Mouse (Mus musculus) G1E (cell line): Measurements from ENCODE around the gene Sag. TPM values are rescaled to one million over a fixed set of nuclear protein-coding genes. Genes with fewer than 3 reads are reported as not detected.

Source experiments
- ATAC-seq: 2 replicates; pipeline ENCODE4 v1.8.0; 2016; ENCODE audit warnings: mild to moderate bottlenecking; ENCODE audit not compliant: insufficient number of reproducible peaks, poor library complexity, low FRiP score, severe bottlenecking; ENCODE audit errors: extremely low read depth
- DNase-seq: peaks from one replicate; pipeline ENCODE4 v3.0.0; 2012; ENCODE audit warnings: low spot score
- H3K27me3 ChIP-seq: 2 replicates; pipeline ENCODE4 v1.6.1; 2012; ENCODE audit warnings: mild to moderate bottlenecking, low read length, inconsistent platforms; ENCODE audit not compliant: insufficient read depth
- H3K36me3 ChIP-seq: replicated peaks from 2 replicates; pipeline ENCODE3; 2012; ENCODE audit warnings: mild to moderate bottlenecking, inconsistent platforms
- H3K4me1 ChIP-seq: 2 replicates; pipeline ENCODE4 v1.6.1; 2012; ENCODE audit warnings: low read depth, low read length, inconsistent platforms, mixed read lengths; ENCODE audit not compliant: insufficient read depth
- H3K4me3 ChIP-seq: 2 replicates; pipeline ENCODE4 v1.5.1; 2012; ENCODE audit warnings: low read depth, mild to moderate bottlenecking, inconsistent platforms, low read length, moderate library complexity, mixed read lengths
- H3K9me3 ChIP-seq: replicated peaks from 2 replicates; pipeline ENCODE4 v1.6.1; 2012; ENCODE audit warnings: inconsistent platforms
- CTCF ChIP-seq: IDR thresholded peaks from 2 replicates; pipeline ENCODE4 v1.5.1; 2012; ENCODE audit warnings: low read depth, low read length, inconsistent platforms, mixed read lengths
- GATA1 ChIP-seq: IDR thresholded peaks from 2 replicates; pipeline ENCODE4 v1.6.1; 2012; ENCODE audit warnings: borderline replicate concordance, low read length, inconsistent platforms, mixed read lengths
- GATA2 ChIP-seq: IDR thresholded peaks from 2 replicates; pipeline ENCODE4 v1.6.1; 2012; ENCODE audit warnings: low read depth, low read length, inconsistent platforms, borderline replicate concordance
- POLR2AphosphoS5 ChIP-seq: IDR thresholded peaks from 2 replicates; pipeline ENCODE4 v1.6.1; 2012; ENCODE audit warnings: low read depth, low read length, inconsistent platforms; ENCODE audit not compliant: insufficient replicate concordance
- TAL1 ChIP-seq: conservative IDR thresholded peaks from 2 replicates; pipeline ENCODE4 v1.6.1; 2012; ENCODE audit warnings: low read depth, low read length, inconsistent platforms, mixed read lengths
- polyA plus RNA-seq: library from polyadenylated mRNA; stranded (reverse); fragments of >175 nt; gene quantifications from 2 replicates; pipeline ENCODE4 v1.2.3, GENCODE M21; 2012
- total RNA-seq, 2 experiments: library from RNA; stranded (forward) in 1 of 2; stranded (reverse) in 1 of 2; fragments of 200-1000 nt in 1 of 2; fragments of >200 nt in 1 of 2; fragmentation: Nextera tagmentation in 1 of 2; gene quantifications; 2 replicates each; pipeline ENCODE4 v1.2.3; 2014 to 2017

The Sag gene
- total and polyA plus RNA-seq, 3 experiments, result 0.82 TPM; not detected in 2

- H3K27me3 ChIP-seq, result peaks cover 22% of the 10 kb centered on the region
- DNase-seq (no peak), ATAC-seq (no peak)
- no peaks in the 10 kb centered on the region for H3K36me3 ChIP-seq
- H3K4me3 ChIP-seq, result no peak overlapping the region
- H3K9me3 ChIP-seq, result no peaks in the 10 kb centered on the region; the same call in 1 of the 2 replicates
- peaks cover 7% of the 10 kb centered on the region for H3K4me1 ChIP-seq
- no peak for TF ChIP-seq TAL1
- no peak for TF ChIP-seq CTCF
- TF ChIP-seq POLR2AphosphoS5, result no peak
These were observed 4.3 kb downstream of the Sag start for GRCm38 (mm10) chr1:87807751-87808150.

GRCm38 (mm10) chr1:87811391-87811790, 7.9 kb downstream of the Sag start:
- DNase-seq (no peak), ATAC-seq (no peak)
- no peak overlapping the region for H3K4me3 ChIP-seq
- peaks cover 32% of the 10 kb centered on the region for H3K27me3 ChIP-seq
- no peaks in the 10 kb centered on the region; the same call in 1 of the 2 replicates for H3K9me3 ChIP-seq
- H3K36me3 ChIP-seq, result no peaks in the 10 kb centered on the region
- peaks cover 2% of the 10 kb centered on the region; the same call in 1 of the 2 replicates for H3K4me1 ChIP-seq
- TF ChIP-seq GATA1, result no peak
- no peak for TF ChIP-seq TAL1
- no peak for TF ChIP-seq POLR2AphosphoS5
- no peak for TF ChIP-seq GATA2
- TF ChIP-seq CTCF, result no peak

- Histone ChIP-seq H3K4me1 (peaks cover 2% of the 10 kb centered on the region; the same call in 1 of the 2 replicates), H3K4me3 (no peak overlapping the region), H3K9me3 (no peaks in the 10 kb centered on the region; the same call in 1 of the 2 replicates), H3K36me3 (no peaks in the 10 kb centered on the region), H3K27me3 (peaks cover 33% of the 10 kb centered on the region)
- no peak for DNase-seq
- TF ChIP-seq GATA2 (no peak), GATA1 (no peak), TAL1 (no peak), CTCF (no peak), POLR2AphosphoS5 (no peak)
- ATAC-seq, result no peak
These were observed 8.6 kb downstream of the Sag start for GRCm38 (mm10) chr1:87812061-87812460.

- TF ChIP-seq CTCF (no peak), GATA1 (no peak), POLR2AphosphoS5 (no peak), TAL1 (no peak), GATA2 (no peak)
- H3K27me3 ChIP-seq, result peaks cover 31% of the 10 kb centered on the region
- no peak overlapping the region for H3K4me3 ChIP-seq
- ATAC-seq (no peak), DNase-seq (no peak)
- no peaks in the 10 kb centered on the region; the same call in 1 of the 2 replicates for H3K9me3 ChIP-seq
- no peaks in the 10 kb centered on the region for H3K36me3 ChIP-seq
- no peaks in the 10 kb centered on the region for H3K4me1 ChIP-seq
These were observed 9.7 kb downstream of the Sag start for GRCm38 (mm10) chr1:87813155-87813554.

GRCm38 (mm10) chr1:87813681-87814080, 10.2 kb downstream of the Sag start:
- H3K4me1 ChIP-seq, result no peaks in the 10 kb centered on the region
- DNase-seq (no peak), ATAC-seq (no peak)
- TF ChIP-seq POLR2AphosphoS5 (no peak), TAL1 (no peak), CTCF (no peak), GATA2 (no peak), GATA1 (no peak)
- no peak overlapping the region for H3K4me3 ChIP-seq
- no peaks in the 10 kb centered on the region for H3K36me3 ChIP-seq
- H3K27me3 ChIP-seq, result peaks cover 31% of the 10 kb centered on the region
- H3K9me3 ChIP-seq, result no peaks in the 10 kb centered on the region; the same call in 1 of the 2 replicates

GRCm38 (mm10) chr1:87824420-87824995, 21.0 kb downstream of the Sag start:
- Histone ChIP-seq H3K9me3 (peaks cover 8% of the 10 kb centered on the region; the same call in 1 of the 2 replicates), H3K27me3 (peaks cover 14% of the 10 kb centered on the region), H3K36me3 (no peaks in the 10 kb centered on the region), H3K4me3 (no peak overlapping the region), H3K4me1 (peaks cover 32% of the 10 kb centered on the region)
- no peak for ATAC-seq
- no peak for DNase-seq
- no peak for TF ChIP-seq CTCF
- TF ChIP-seq GATA2, result no peak
- TF ChIP-seq TAL1, result no peak
- no peak for TF ChIP-seq POLR2AphosphoS5
- TF ChIP-seq GATA1, result no peak
